Mouse (Mus musculus) spleen, adult 12 weeks (tissue): ENCODE results near the gene Tulp4.
"Not testable (repeated sequence)": the region's sequence is repeated elsewhere in the genome, so short reads cannot be mapped to it uniquely, and the experiment has no call there.

ENCODE experiments used
- DNase-seq: peaks from one replicate; pipeline ENCODE4 v3.0.0; 2022; ENCODE audit warnings: low spot score

Gene Tulp4

GRCm38 (mm10) chr17:6189207-6189606 lies 83.0 kb downstream of the Tulp4 start:
- DNase-seq: no peak

- no peak for DNase-seq
These were observed 86.0 kb downstream of the Tulp4 start for GRCm38 (mm10) chr17:6192275-6192674.

DNA sequence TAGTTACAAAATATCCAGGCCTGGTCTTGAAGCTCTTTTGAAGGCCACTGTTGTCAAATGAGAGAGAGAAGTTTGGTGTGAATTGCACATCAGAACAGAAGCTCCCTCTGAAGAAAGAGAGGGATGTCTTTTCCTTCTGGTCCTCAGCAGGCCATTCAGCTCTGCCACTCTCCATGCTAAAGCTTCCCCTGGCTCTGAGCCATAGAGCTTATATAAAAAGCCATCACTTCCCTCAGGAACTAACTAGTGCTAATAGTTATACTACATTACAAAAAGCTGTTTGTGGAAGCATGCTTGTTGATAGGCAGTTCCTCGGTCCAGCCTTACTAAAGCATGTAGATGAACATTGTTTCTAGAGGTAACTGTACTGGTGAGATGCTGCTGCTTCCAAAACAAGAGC lies 89.2 kb downstream of the Tulp4 start:
- DNase-seq: no peak

GRCm38 (mm10) chr17:6197491-6197890 lies 91.3 kb downstream of the Tulp4 start:
- no peak for DNase-seq

DNA sequence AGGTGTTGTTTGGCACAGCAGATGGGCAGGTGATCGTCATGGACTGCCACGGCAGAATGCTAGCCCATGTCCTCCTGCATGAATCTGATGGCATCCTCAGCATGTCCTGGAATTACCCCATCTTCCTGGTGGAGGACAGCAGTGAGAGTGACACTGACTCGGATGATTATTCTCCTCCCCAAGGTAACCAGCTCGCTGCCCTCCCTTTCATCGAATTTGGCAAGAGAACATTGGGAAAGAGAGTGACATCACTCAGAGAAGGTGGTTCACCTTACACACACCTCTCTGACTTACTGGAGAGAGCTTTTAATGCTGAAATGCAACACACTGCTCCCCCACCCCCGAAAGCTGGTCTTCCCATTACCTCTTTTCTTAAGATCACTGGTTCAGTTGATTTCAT lies 92.4 kb downstream of the Tulp4 start:
- DNase-seq: no peak

GRCm38 (mm10) chr17:6199166-6199565 lies 92.9 kb downstream of the Tulp4 start:
- no peak for DNase-seq

DNA sequence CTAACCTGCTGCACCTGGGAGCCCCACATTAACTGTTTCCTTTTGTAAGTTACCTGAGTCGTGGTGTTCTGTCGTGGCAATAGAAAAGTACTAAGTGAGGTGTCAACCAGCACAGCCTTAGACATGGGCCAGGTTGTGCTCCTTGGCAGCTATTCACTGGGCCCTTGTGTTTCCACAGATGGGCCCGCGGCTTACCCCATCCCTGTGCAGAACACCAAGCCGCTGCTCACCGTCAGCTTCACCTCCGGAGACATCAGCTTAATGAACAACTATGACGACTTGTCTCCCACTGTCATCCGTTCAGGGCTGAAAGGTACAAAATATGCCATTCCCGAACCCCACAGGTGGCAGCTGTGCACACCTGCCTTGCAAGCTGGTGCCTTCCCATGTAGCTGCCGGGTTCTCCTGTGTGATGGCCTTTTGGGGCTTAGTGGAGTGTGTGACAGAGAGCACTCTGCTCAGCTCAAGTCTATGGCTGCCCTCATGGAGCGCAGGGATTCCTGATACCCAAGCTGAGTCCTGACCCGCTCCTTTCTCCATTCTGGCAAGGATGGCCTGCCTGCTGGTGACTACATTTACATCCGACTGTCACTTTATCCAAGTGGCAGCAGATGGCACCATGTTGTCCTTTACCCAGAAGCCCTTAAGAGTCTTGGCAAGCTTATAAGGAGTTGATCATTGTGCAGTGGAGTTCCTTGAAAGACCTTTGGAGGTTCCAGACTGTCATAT lies 95.4 kb downstream of the Tulp4 start:
- DNase-seq: no peak

GRCm38 (mm10) chr17:6202389-6203110 lies 96.3 kb downstream of the Tulp4 start:
- DNase-seq: no peak

DNA sequence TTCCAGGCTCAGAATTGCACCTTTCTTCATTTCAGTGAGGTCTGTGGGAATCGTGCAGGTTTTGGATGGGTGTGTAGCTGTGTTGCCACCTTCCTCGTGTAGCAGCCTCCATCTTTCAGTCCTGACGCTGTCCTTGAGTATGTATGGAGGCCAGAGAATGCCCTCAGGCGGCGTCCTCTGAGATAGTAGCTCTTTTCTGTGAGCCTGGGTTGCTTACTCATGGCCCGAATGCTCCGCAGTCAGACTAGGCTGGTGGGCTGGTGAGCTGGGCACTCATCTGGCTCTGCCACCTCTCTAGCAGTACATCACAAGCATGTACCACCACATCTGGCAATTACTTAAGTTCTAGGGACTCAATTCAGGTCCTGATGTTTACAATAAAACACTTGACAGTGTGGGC lies 96.9 kb downstream of the Tulp4 start:
- no peak for DNase-seq

DNA sequence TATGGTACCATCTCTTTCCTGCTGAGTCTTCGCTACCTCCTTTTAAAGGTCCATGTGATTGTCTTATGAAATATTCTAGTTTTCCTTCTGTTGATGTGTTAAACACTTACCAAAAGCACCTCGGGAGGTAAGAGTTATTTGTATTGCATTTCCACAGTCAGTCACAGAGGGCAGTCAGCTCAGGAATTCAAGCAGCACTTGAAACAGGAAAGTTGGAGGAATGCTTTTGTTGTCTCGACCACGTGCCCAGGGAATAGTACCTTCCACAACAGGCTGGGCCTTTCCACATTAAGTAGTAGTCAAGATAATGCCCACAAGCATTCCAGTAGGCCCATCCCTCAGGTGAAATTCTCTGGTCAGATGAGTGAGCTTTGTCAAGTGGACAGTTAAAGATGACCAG lies 97.6 kb downstream of the Tulp4 start:
- no peak for DNase-seq

DNA sequence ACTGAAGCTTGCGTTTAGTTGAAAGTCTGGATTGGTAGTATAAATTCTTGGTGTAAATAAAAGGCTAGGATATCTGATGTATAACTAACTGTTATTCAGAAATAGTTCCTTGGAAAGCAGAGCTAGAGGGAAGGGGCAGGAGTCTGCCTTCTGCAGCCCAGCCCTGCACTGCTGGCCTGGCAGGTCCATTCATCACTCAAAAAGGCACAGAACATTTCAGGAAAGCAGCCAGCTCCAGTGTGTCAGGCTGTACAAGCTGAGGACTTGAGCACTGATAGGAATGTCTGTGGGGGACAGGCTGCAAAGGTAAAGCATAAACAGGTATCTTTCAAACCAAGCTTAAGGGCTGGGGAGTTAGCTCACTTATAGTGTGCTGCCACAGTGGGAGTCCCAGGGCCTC lies 105.5 kb downstream of the Tulp4 start:
- no peak for DNase-seq

- DNase-seq: no peak
These were observed 109.4 kb downstream of the Tulp4 start for GRCm38 (mm10) chr17:6215640-6216039.

DNA sequence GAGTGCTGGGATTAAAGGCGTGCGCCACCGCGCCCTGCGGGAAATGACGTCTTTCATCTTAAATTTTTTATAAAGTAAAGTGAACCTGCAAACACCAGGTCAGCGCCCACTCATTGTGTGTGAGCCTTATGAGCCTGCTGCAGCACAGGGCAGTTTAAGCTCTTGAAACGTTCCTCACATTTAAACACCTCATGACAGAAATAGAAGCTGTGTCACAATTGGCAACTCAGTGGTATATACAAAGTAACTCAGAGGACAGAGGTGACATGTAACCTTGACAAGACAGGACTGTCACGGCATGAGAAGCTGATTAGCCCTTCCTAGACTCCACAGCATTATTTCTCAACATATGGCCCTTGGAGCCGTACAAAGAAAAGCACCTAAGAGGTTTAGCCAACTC lies 110.3 kb downstream of the Tulp4 start:
- DNase-seq: no peak

DNA sequence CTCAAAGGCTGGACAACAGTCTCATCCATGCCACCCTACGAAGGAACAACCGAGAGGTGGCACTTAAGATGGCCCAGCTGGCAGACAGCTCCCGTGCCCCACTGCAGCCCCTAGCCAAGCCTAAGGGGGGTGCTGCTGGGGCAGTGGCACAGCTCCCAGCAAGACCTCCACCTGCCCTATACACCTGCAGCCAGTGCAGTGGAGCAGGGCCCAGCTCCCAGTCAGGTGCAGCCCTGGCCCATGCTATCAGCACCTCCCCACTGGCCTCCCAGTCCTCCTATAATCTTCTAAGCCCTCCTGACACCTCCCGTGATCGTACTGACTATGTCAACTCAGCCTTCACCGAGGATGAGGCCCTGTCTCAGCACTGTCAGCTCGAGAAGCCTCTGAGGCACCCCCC lies 126.4 kb downstream of the Tulp4 start:
- DNase-seq: not testable (repeated sequence)

GRCm38 (mm10) chr17:6251298-6251697 lies 145.1 kb downstream of the Tulp4 start:
- DNase-seq: not testable (repeated sequence)

- not testable (repeated sequence) for DNase-seq
These were observed 150.3 kb downstream of the Tulp4 start, which contains the start of gene Tmem181a for GRCm38 (mm10) chr17:6256400-6257069. TSS of gene Tmem181a (plus strand) at chr17:6256860.

DNA sequence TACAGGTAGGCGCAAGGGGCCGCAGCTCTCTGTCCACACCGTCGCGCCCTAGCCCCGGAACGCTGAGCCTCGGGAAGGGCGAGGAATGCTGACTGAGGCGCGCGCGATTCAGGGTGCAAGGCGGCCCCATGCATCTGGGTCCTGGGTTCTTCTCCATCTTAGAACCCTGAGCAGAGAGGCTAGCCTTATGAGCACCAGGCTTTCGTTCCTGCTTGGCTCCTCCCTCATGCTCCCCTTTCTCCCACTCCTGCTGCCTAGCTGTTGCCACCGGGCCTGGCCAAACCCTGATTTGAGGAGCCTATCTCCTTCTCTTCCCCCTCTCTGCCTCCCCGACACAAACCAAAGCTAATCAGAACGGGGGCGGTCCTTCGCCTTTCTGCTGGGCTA lies 150.8 kb downstream of the Tulp4 start:
- DNase-seq: not testable (repeated sequence)

- not testable (repeated sequence) for DNase-seq
These were observed 163.9 kb downstream of the Tulp4 start for GRCm38 (mm10) chr17:6269876-6270831.

DNA sequence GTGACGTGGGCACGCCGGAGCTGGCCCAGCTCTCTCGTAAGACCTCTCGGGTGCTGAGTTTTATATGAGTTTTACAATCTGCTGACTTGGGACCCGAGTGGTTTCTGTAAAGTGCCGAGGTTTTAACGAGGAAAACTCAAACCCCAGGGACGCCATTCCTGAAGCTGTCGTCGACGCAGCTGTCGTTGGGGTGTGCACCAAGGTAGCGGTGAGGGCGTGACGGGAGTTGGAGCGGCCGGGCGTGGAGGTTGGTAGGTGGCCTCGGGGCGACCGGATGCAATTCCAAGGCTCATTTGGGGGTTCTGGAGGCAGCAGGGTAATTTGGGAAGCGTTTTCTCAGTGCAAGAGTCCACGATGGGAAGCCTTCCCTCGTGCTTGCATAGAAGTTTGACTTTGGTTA lies 164.6 kb downstream of the Tulp4 start:
- not testable (repeated sequence) for DNase-seq

- DNase-seq: not testable (repeated sequence)
These were observed 165.7 kb downstream of the Tulp4 start for GRCm38 (mm10) chr17:6271970-6272369.

GRCm38 (mm10) chr17:6274693-6275092 lies 168.5 kb downstream of the Tulp4 start:
- not testable (repeated sequence) for DNase-seq

DNA sequence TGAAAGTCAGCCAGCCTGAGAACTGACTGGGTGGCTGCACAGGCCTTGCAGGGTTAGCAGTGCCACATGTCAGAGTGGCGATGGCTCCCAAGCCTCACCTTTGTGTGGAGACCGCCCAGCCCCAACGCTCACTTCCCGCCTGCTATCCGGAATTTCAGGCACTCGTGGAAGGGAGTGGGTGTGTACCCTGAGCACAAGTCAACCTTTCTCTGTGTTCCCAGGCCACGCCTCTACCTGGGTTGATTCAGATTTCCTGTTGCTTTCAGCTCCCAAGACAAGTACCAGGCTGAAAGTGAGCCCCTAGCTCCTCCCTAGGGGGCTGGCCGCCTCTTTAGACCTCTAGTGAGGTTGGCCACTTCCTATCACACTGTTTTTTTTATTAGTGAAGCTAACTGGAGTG lies 173.0 kb downstream of the Tulp4 start:
- DNase-seq: not testable (repeated sequence)
